Mouse (Mus musculus) lung, postnatal 0 days (tissue): ENCODE results near the gene Cst9. TPM values are rescaled to one million over a fixed set of nuclear protein-coding genes. Genes with fewer than 3 reads are reported as not detected.
A peak's percentile ranks its signal among the peaks of the same experiment; 100 is the strongest.

Experiments used
- ATAC-seq: fragments of 200-750 bp; cut with Nextera tagmentation; 2 replicates; pipeline ENCODE4 v1.8.0; 2017; ENCODE audit warnings: moderate library complexity
- DNase-seq: peaks from one replicate; pipeline ENCODE4 v3.0.0-alpha.2; 2016; ENCODE audit warnings: low spot score
- H3K27ac ChIP-seq: fragments of 300-500 bp; sonication (generic); 2 replicates; pipeline ENCODE4 v1.5.1; 2014; ENCODE audit warnings: antibody characterized with exemption, mild to moderate bottlenecking, low read length, mixed read lengths
- H3K27me3 ChIP-seq: fragments of 300-500 bp; sonication (generic); replicated peaks from 2 replicates; pipeline ENCODE4 v1.6.1; 2014; ENCODE audit warnings: low read length, mixed read lengths; ENCODE audit not compliant: insufficient read depth
- H3K36me3 ChIP-seq: fragments of 300-500 bp; sonication (generic); 2 replicates; pipeline ENCODE4 v1.6.1; 2014; ENCODE audit warnings: low read length, mixed read lengths; ENCODE audit not compliant: insufficient read depth
- H3K4me1 ChIP-seq: fragments of 300-500 bp; sonication (generic); 2 replicates; pipeline ENCODE4 v1.6.1; 2014; ENCODE audit warnings: antibody characterized with exemption, low read depth, low read length, mixed read lengths; ENCODE audit not compliant: insufficient read depth
- H3K4me2 ChIP-seq: fragments of 300-500 bp; sonication (generic); replicated peaks from 2 replicates; pipeline ENCODE4 v1.6.1; 2014; ENCODE audit warnings: low read depth, mild to moderate bottlenecking, low read length, moderate library complexity, mixed read lengths
- H3K4me3 ChIP-seq: fragments of 300-500 bp; sonication (generic); 2 replicates; pipeline ENCODE4 v1.5.1; 2014; ENCODE audit warnings: low read depth, low read length
- H3K9ac ChIP-seq: fragments of 300-500 bp; sonication (generic); replicated peaks from 2 replicates; pipeline ENCODE4 v1.6.1; 2014; ENCODE audit warnings: low read depth, mild to moderate bottlenecking
- H3K9me3 ChIP-seq: fragments of 300-500 bp; sonication (generic); 2 replicates; pipeline ENCODE4 v1.6.1; 2016; ENCODE audit warnings: low read length, mixed read lengths
- CTCF ChIP-seq: IDR thresholded peaks from 2 replicates; pipeline ENCODE4 v1.5.1; 2016; ENCODE audit warnings: antibody characterized with exemption, mild to moderate bottlenecking
- EP300 ChIP-seq: IDR thresholded peaks from 2 replicates; pipeline ENCODE4 v1.6.1; 2016; ENCODE audit warnings: antibody characterized with exemption, mild to moderate bottlenecking, control low read depth
- WGBS: fragments of 180-500 bp; shearing (Covaris S2); extraction: QIAGEN DNeasy Blood & Tissue Kit; methylation state at CpG from one replicate; pipeline ENCODE4 v1.1.7; 2014; 5-methylcytosine and 5-hydroxymethylcytosine counted together
- polyA plus RNA-seq: library from polyadenylated mRNA; unstranded; fragments of >200 nt; fragmentation: Nextera tagmentation; extraction: Ambion mirVana; gene quantifications from 2 replicates; pipeline ENCODE4 v1.2.1, GENCODE M21; 2015

The Cst9 gene
- polyA plus RNA-seq, 1 experiment from 2014 or later, result 2.5 TPM

GRCm38 (mm10) chr2:148874617-148875334, 39.8 kb downstream of the Cst9 start:
- Histone ChIP-seq H3K27me3 (no peaks in the 10 kb centered on the region), H3K4me1 (peaks cover 22% of the 10 kb centered on the region; the same call in 1 of the 2 replicates), H3K27ac (peak overlapping the region; percentile 94), H3K9ac (peak overlapping the region; percentile 80), H3K4me3 (peak overlapping the region; percentile 91), H3K9me3 (no peaks in the 10 kb centered on the region), H3K4me2 (peak overlapping the region; percentile 89), H3K36me3 (peaks cover 4% of the 10 kb centered on the region; the same call in 1 of the 2 replicates)
- peak; percentile 55 for TF ChIP-seq EP300
- no peak for TF ChIP-seq CTCF
- ATAC-seq (peak; percentile 32), DNase-seq (peak; percentile 71)
- WGBS, result under 1% methylated on average over 31 of the region's 34 CpGs

GRCm38 (mm10) chr2:148875335-148875811, 40.4 kb downstream of the Cst9 start, which contains the start of gene Cst3:
Cst3 (minus strand) TSS chr2:148875692.
- H3K4me1 ChIP-seq, result peaks cover 22% of the 10 kb centered on the region; the same call in 1 of the 2 replicates
- no peaks in the 10 kb centered on the region for H3K27me3 ChIP-seq
- H3K9ac ChIP-seq, result peak within 1 kb of the TSS; percentile 80
- TF ChIP-seq CTCF (peak; percentile 52), EP300 (0 out of 2 replicates have a peak, but pooled peaks have one; percentile 26)
- peak within 1 kb of the TSS; percentile 91 for H3K4me3 ChIP-seq
- H3K27ac ChIP-seq, result peak within 1 kb of the TSS; percentile 94
- H3K9me3 ChIP-seq, result no peaks in the 10 kb centered on the region
- peaks cover 4% of the 10 kb centered on the region; the same call in 1 of the 2 replicates for H3K36me3 ChIP-seq
- ATAC-seq (peak; percentile 97), DNase-seq (peak; percentile 97)
- H3K4me2 ChIP-seq, result peak within 1 kb of the TSS; percentile 89
- 1% methylated on average over 16 of the region's 19 CpGs for WGBS

- DNase-seq (no peak), ATAC-seq (no peak)
- TF ChIP-seq CTCF, result no peak
- no peak for TF ChIP-seq EP300
- WGBS, result 15% methylated on average over 3 of the region's 3 CpGs
- Histone ChIP-seq H3K27ac (no peak overlapping the region), H3K4me1 (peaks cover 22% of the 10 kb centered on the region; the same call in 1 of the 2 replicates), H3K9ac (no peak overlapping the region), H3K9me3 (no peaks in the 10 kb centered on the region), H3K4me3 (no peak overlapping the region), H3K27me3 (no peaks in the 10 kb centered on the region), H3K36me3 (no peaks in the 10 kb centered on the region), H3K4me2 (no peak overlapping the region)
Measured at GRCm38 (mm10) chr2:148877016-148877770, 42.2 kb downstream of the Cst9 start.

GRCm38 (mm10) chr2:148878641-148879130, 43.7 kb downstream of the Cst9 start:
- Histone ChIP-seq H3K27ac (no peak overlapping the region), H3K27me3 (no peaks in the 10 kb centered on the region), H3K36me3 (no peaks in the 10 kb centered on the region), H3K9ac (no peak overlapping the region), H3K4me2 (no peak overlapping the region), H3K9me3 (no peaks in the 10 kb centered on the region), H3K4me3 (no peak overlapping the region), H3K4me1 (peaks cover 12% of the 10 kb centered on the region; the same call in 1 of the 2 replicates)
- TF ChIP-seq EP300, result no peak
- TF ChIP-seq CTCF, result no peak
- WGBS, result 8% methylated on average over 2 of the region's 2 CpGs
- no peak for DNase-seq
- ATAC-seq, result no peak

GRCm38 (mm10) chr2:148879199-148879598, 44.3 kb downstream of the Cst9 start:
- Histone ChIP-seq H3K9ac (no peak overlapping the region), H3K27me3 (no peaks in the 10 kb centered on the region), H3K4me2 (no peak overlapping the region), H3K36me3 (no peaks in the 10 kb centered on the region), H3K4me1 (peaks cover 6% of the 10 kb centered on the region; the same call in 1 of the 2 replicates), H3K9me3 (no peaks in the 10 kb centered on the region), H3K27ac (no peak overlapping the region), H3K4me3 (no peak overlapping the region)
- WGBS, result 77% methylated on average over 1 of the region's 1 CpGs
- TF ChIP-seq EP300 (no peak), CTCF (no peak)
- no peak for ATAC-seq
- no peak for DNase-seq

- DNase-seq, result no peak
- Histone ChIP-seq H3K27ac (no peak overlapping the region), H3K36me3 (no peaks in the 10 kb centered on the region), H3K4me2 (no peak overlapping the region), H3K4me3 (no peak overlapping the region), H3K27me3 (no peaks in the 10 kb centered on the region), H3K9ac (no peak overlapping the region), H3K9me3 (no peaks in the 10 kb centered on the region), H3K4me1 (no peaks in the 10 kb centered on the region)
- TF ChIP-seq EP300 (no peak), CTCF (no peak)
- ATAC-seq, result no peak
Measured at GRCm38 (mm10) chr2:148884738-148885137, 49.8 kb downstream of the Cst9 start.

Other genes starting within 250 kb of the Cst9 start
- 46.2 and 46.4 TPM in 2 replicates for gene Nxt1, start 162.5 kb upstream of the Cst9 start, polyA plus RNA-seq
- 21.3 and 23.7 TPM in 2 replicates for gene Gzf1, start 154.1 kb upstream of the Cst9 start, polyA plus RNA-seq
- 1.4 TPM in 2 replicates for gene Napb, start 102.7 kb upstream of the Cst9 start, polyA plus RNA-seq
- gene Cstl1, start 84.8 kb upstream of the Cst9 start, polyA plus RNA-seq, result not detected in 2 replicates
- gene Cst11, start 63.6 kb upstream of the Cst9 start, polyA plus RNA-seq, result not detected in 2 replicates
- not detected in 2 replicates for gene 8030411F24Rik, start 53.1 kb upstream of the Cst9 start, polyA plus RNA-seq
- not detected in 2 replicates for gene Cst12, start 45.8 kb upstream of the Cst9 start, polyA plus RNA-seq
- 12.9 and 19.4 TPM in 2 replicates for gene Cst8, start 36.4 kb upstream of the Cst9 start, polyA plus RNA-seq
- gene Cst13, start 15.1 kb upstream of the Cst9 start, polyA plus RNA-seq, result not detected in 2 replicates
- 0.94 and 1.5 TPM in 2 replicates for gene 9230104L09Rik, start 29.9 kb downstream of the Cst9 start, polyA plus RNA-seq
- 755 and 866 TPM in 2 replicates for gene Cst3, start 40.5 kb downstream of the Cst9 start, polyA plus RNA-seq
- not detected in 2 replicates for gene Gm1330, start 168.1 kb downstream of the Cst9 start, polyA plus RNA-seq
- not detected in 2 replicates for gene Gm10750, start 182.1 kb downstream of the Cst9 start, polyA plus RNA-seq